Mouse (Mus musculus) MEL (cell line): Measurements from ENCODE around the gene Wfdc12. TPM values are rescaled to one million over a fixed set of nuclear protein-coding genes. Genes with fewer than 3 reads are reported as not detected.

Experiments used
- DNase-seq: peaks from one replicate; pipeline ENCODE4 v3.0.0; 2011; ENCODE audit warnings: low read depth, low spot score
- H3K27ac ChIP-seq: 2 replicates; pipeline ENCODE4 v1.5.1; 2012; ENCODE audit warnings: low read depth, mild to moderate bottlenecking, control low read depth, low read length, moderate library complexity; ENCODE audit not compliant: control insufficient read depth
- H3K27me3 ChIP-seq, 2 experiments: fragments of 150-350 bp in 1 of 2; sonication (generic) in 1 of 2; 2 replicates each; pipeline ENCODE4 v1.6.1; 2012; ENCODE audit warnings: low read length in 2 of 2, mild to moderate bottlenecking in 2 of 2, improper control_type of control experiment in 1 of 2, moderate library complexity in 1 of 2; ENCODE audit not compliant: insufficient read depth in 2 of 2, control insufficient read depth in 1 of 2
- H3K36me3 ChIP-seq, 2 experiments: 2 replicates each; pipeline ENCODE4 v1.6.1; 2012 to 2014; ENCODE audit warnings: low read length in 2 of 2, improper control_type of control experiment in 1 of 2, inconsistent platforms in 1 of 2, mild to moderate bottlenecking in 1 of 2; ENCODE audit not compliant: insufficient read depth in 2 of 2, control insufficient read depth in 1 of 2
- H3K4me1 ChIP-seq, 2 experiments: fragments of 150-350 bp in 1 of 2; sonication (generic) in 1 of 2; 2 replicates each; pipeline ENCODE4 v1.6.1; 2012; ENCODE audit warnings: low read length in 2 of 2, improper control_type of control experiment in 1 of 2, mild to moderate bottlenecking in 1 of 2; ENCODE audit not compliant: insufficient read depth in 2 of 2, control insufficient read depth in 1 of 2
- H3K4me3 ChIP-seq, 2 experiments: fragments of 150-350 bp in 1 of 2; sonication (generic) in 1 of 2; 2 replicates each; pipeline ENCODE4 v1.5.1; 2012; ENCODE audit warnings: low read depth in 2 of 2, low read length in 2 of 2, mild to moderate bottlenecking in 2 of 2, moderate library complexity in 2 of 2, control low read depth in 1 of 2, improper control_type of control experiment in 1 of 2; ENCODE audit not compliant: control insufficient read depth in 1 of 2, insufficient read depth in 1 of 2
- H3K79me2 ChIP-seq: 2 replicates; pipeline ENCODE4 v1.6.1; 2012; ENCODE audit warnings: mild to moderate bottlenecking, low read length, moderate library complexity; ENCODE audit not compliant: control insufficient read depth, poor library complexity, insufficient read depth
- H3K9ac ChIP-seq: 2 replicates; pipeline ENCODE4 v1.6.1; 2012; ENCODE audit warnings: low read depth, mild to moderate bottlenecking, control low read depth, low read length, moderate library complexity; ENCODE audit not compliant: control insufficient read depth, poor library complexity, severe bottlenecking
- H3K9me3 ChIP-seq: fragments of 150-350 bp; sonication (generic); replicated peaks from 2 replicates; pipeline ENCODE4 v1.6.1; 2012; ENCODE audit warnings: mild to moderate bottlenecking, low read length, improper control_type of control experiment, moderate library complexity; ENCODE audit not compliant: insufficient read depth
- CHD1 ChIP-seq: IDR thresholded peaks from 2 replicates; pipeline ENCODE4 v1.6.1; 2012; ENCODE audit warnings: low read depth, mild to moderate bottlenecking, inconsistent platforms, low read length, improper control_type of control experiment
- CHD2 ChIP-seq: IDR thresholded peaks from 2 replicates; pipeline ENCODE4 v1.6.1; 2011; ENCODE audit warnings: low read length, improper control_type of control experiment
- ELF1 ChIP-seq: IDR thresholded peaks from 2 replicates; pipeline ENCODE4 v1.6.1; 2014; ENCODE audit warnings: low read depth, mild to moderate bottlenecking, inconsistent platforms, low read length, improper control_type of control experiment, moderate library complexity
- ETS1 ChIP-seq: IDR thresholded peaks from 2 replicates; pipeline ENCODE4 v1.6.1; 2012; ENCODE audit warnings: low read depth, mild to moderate bottlenecking, inconsistent platforms, low read length, improper control_type of control experiment, moderate library complexity
- GABPA ChIP-seq: IDR thresholded peaks from 2 replicates; pipeline ENCODE4 v1.6.1; 2012; ENCODE audit warnings: low read depth, mild to moderate bottlenecking, inconsistent platforms, low read length, improper control_type of control experiment, moderate library complexity
- JUND ChIP-seq: IDR thresholded peaks from 2 replicates; pipeline ENCODE4 v1.6.1; 2011; ENCODE audit warnings: low read depth, mild to moderate bottlenecking, improper control_type of control experiment, low read length
- KAT2A ChIP-seq: conservative IDR thresholded peaks from 2 replicates; pipeline ENCODE4 v1.6.1; 2012; ENCODE audit warnings: low read depth, low read length, improper control_type of control experiment, inconsistent platforms
- MEF2A ChIP-seq: IDR thresholded peaks from 2 replicates; pipeline ENCODE4 v1.6.1; 2014; ENCODE audit warnings: low read depth, mild to moderate bottlenecking, inconsistent platforms, low read length, improper control_type of control experiment; ENCODE audit not compliant: poor library complexity, insufficient replicate concordance, severe bottlenecking; ENCODE audit errors: extremely low read depth
- NRF1 ChIP-seq: IDR thresholded peaks from 2 replicates; pipeline ENCODE4 v1.6.1; 2014; ENCODE audit warnings: low read depth, mild to moderate bottlenecking, inconsistent platforms, low read length, improper control_type of control experiment, moderate library complexity; ENCODE audit not compliant: poor library complexity, insufficient read depth, severe bottlenecking
- POLR2AphosphoS5 ChIP-seq: IDR thresholded peaks from 2 replicates; pipeline ENCODE4 v1.6.1; 2012; ENCODE audit warnings: low read depth, borderline replicate concordance, mild to moderate bottlenecking, inconsistent platforms, low read length, moderate library complexity, mixed read lengths
- RAD21 ChIP-seq: IDR thresholded peaks from 2 replicates; pipeline ENCODE4 v1.6.1; 2011; ENCODE audit warnings: mild to moderate bottlenecking, low read depth, low read length, improper control_type of control experiment
- SMC3 ChIP-seq: IDR thresholded peaks from 2 replicates; pipeline ENCODE4 v1.6.1; 2011; ENCODE audit warnings: low read depth, low read length, improper control_type of control experiment
- TAL1 ChIP-seq: IDR thresholded peaks from 2 replicates; pipeline ENCODE4 v1.6.1; 2012; ENCODE audit warnings: mild to moderate bottlenecking, inconsistent platforms, low read length, moderate library complexity, mixed read lengths
- TCF12 ChIP-seq: IDR thresholded peaks from 2 replicates; pipeline ENCODE4 v1.6.1; 2014; ENCODE audit warnings: low read depth, mild to moderate bottlenecking, inconsistent platforms, low read length, improper control_type of control experiment, moderate library complexity
- USF1 ChIP-seq: IDR thresholded peaks from 2 replicates; pipeline ENCODE4 v1.6.1; 2014; ENCODE audit warnings: low read depth, mild to moderate bottlenecking, inconsistent platforms, low read length, improper control_type of control experiment, moderate library complexity
- USF2 ChIP-seq, 2 experiments: IDR thresholded peaks; 2 replicates each; pipeline ENCODE4 v1.6.1; 2011 to 2012; ENCODE audit warnings: improper control_type of control experiment in 2 of 2, low read length in 2 of 2, borderline replicate concordance in 1 of 2, inconsistent platforms in 1 of 2, low read depth in 1 of 2, mild to moderate bottlenecking in 1 of 2; ENCODE audit not compliant: insufficient read depth in 1 of 2
- ZKSCAN1 ChIP-seq: IDR thresholded peaks from 2 replicates; pipeline ENCODE4 v1.6.1; 2012; ENCODE audit warnings: low read depth, mild to moderate bottlenecking, inconsistent platforms, low read length, improper control_type of control experiment, moderate library complexity
- ZMIZ1 ChIP-seq: IDR thresholded peaks from 2 replicates; pipeline ENCODE4 v1.6.1; 2012; ENCODE audit warnings: low read depth, mild to moderate bottlenecking, inconsistent platforms, low read length, improper control_type of control experiment, moderate library complexity
- ZNF384 ChIP-seq: IDR thresholded peaks from 2 replicates; pipeline ENCODE4 v1.6.1; 2012; ENCODE audit warnings: low read depth, mild to moderate bottlenecking, inconsistent platforms, low read length, improper control_type of control experiment
- polyA plus RNA-seq, 2 experiments: library from polyadenylated mRNA; stranded (reverse) in 1 of 2; unstranded in 1 of 2; fragments of >175 nt in 1 of 2; fragments of >200 nt in 1 of 2; gene quantifications; 2 replicates each; pipeline versions ENCODE4 v1.2.1 to v1.2.4; 2012; ENCODE audit warnings: low replicate concordance in 2 of 2, low read depth in 1 of 2; ENCODE audit not compliant: insufficient read length in 2 of 2, insufficient read depth in 1 of 2, missing spikeins in 1 of 2
- total RNA-seq: library from RNA; depleted of rRNA; stranded (reverse); fragments of 300-350 nt; gene quantifications from 2 replicates; pipeline ENCODE4 v1.2.3, GENCODE M21; 2012

Gene Wfdc12
- total and polyA plus RNA-seq, 3 experiments, result 0.10 TPM; not detected in 2

GRCm38 (mm10) chr2:164232671-164233070, 42.3 kb upstream of the Wfdc12 start:
- no peaks in the 10 kb centered on the region for H3K4me1 ChIP-seq
- no peak overlapping the region for H3K27ac ChIP-seq
- no peak overlapping the region for H3K4me3 ChIP-seq
- H3K27me3 ChIP-seq, result peaks cover 3% of the 10 kb centered on the region in 2 experiments; a peak in 3 of 4 replicates
- no peaks in the 10 kb centered on the region for H3K9me3 ChIP-seq
- TF ChIP-seq RAD21 (no peak), TAL1 (no peak), CHD2 (no peak)
- H3K9ac ChIP-seq, result no peak overlapping the region
- no peaks in the 10 kb centered on the region for H3K79me2 ChIP-seq
- no peaks in the 10 kb centered on the region for H3K36me3 ChIP-seq
- no peak for DNase-seq

- Histone ChIP-seq H3K79me2 (no peaks in the 10 kb centered on the region), H3K9me3 (no peaks in the 10 kb centered on the region), H3K4me3 (no peak overlapping the region), H3K27me3 (peaks cover 3% of the 10 kb centered on the region in 2 experiments), H3K4me1 (no peaks in the 10 kb centered on the region), H3K36me3 (no peaks in the 10 kb centered on the region), H3K27ac (no peak overlapping the region), H3K9ac (no peak overlapping the region)
- no peak for TF ChIP-seq SMC3
- TF ChIP-seq ELF1, result no peak
- TF ChIP-seq, all 39 proteins: peak for 0
- no peak for DNase-seq
Observed at GRCm38 (mm10) chr2:164228361-164229070, 38.1 kb upstream of the Wfdc12 start.

- H3K27me3 ChIP-seq, result peaks cover 7 to 10% of the 10 kb centered on the region in 2 experiments
- no peaks in the 10 kb centered on the region for H3K79me2 ChIP-seq
Observed at GRCm38 (mm10) chr2:164221522-164221921, 31.1 kb upstream of the Wfdc12 start, which contains the start of gene Wfdc15b. TSS of gene Wfdc15b (minus strand) at chr2:164221660.

More at GRCm38 (mm10) chr2:164221522-164221921, 31.1 kb upstream of the Wfdc12 start, which contains the start of gene Wfdc15b:
- no peaks in the 10 kb centered on the region for H3K4me1 ChIP-seq
- no peaks in the 10 kb centered on the region for H3K36me3 ChIP-seq
- no peak for TF ChIP-seq RAD21
- no peak for TF ChIP-seq TCF12
- no peak for TF ChIP-seq ZMIZ1
- no peak for TF ChIP-seq GABPA
- TF ChIP-seq CHD1, result no peak
- no peak for TF ChIP-seq ZNF384
- TF ChIP-seq ZKSCAN1, result no peak
- no peak for TF ChIP-seq USF1
- TF ChIP-seq MEF2A, result no peak
- no peak for TF ChIP-seq NRF1
- TF ChIP-seq ETS1, result no peak
- TF ChIP-seq SMC3, result no peak
- TF ChIP-seq USF2 (IDR thresholded peaks at IDR 0.05; ENCODE audit: borderline replicate concordance in 1 of 2, insufficient read depth in 1 of 2, low read depth in 1 of 2, low read length in 2 of 2), result no peak
- no peak for TF ChIP-seq POLR2AphosphoS5
- TF ChIP-seq KAT2A, result no peak
- TF ChIP-seq JUND, result no peak
- TF ChIP-seq, all 39 proteins: peak for 0
- Histone ChIP-seq H3K9ac (no peak within 1 kb of the TSS), H3K9me3 (no peaks in the 10 kb centered on the region), H3K4me3 (no peak within 1 kb of the TSS), H3K27ac (no peak within 1 kb of the TSS)
- no peak for DNase-seq
